Comparison of ENCODE assay signal across 8 mouse cellular contexts in the genomic region with DNA sequence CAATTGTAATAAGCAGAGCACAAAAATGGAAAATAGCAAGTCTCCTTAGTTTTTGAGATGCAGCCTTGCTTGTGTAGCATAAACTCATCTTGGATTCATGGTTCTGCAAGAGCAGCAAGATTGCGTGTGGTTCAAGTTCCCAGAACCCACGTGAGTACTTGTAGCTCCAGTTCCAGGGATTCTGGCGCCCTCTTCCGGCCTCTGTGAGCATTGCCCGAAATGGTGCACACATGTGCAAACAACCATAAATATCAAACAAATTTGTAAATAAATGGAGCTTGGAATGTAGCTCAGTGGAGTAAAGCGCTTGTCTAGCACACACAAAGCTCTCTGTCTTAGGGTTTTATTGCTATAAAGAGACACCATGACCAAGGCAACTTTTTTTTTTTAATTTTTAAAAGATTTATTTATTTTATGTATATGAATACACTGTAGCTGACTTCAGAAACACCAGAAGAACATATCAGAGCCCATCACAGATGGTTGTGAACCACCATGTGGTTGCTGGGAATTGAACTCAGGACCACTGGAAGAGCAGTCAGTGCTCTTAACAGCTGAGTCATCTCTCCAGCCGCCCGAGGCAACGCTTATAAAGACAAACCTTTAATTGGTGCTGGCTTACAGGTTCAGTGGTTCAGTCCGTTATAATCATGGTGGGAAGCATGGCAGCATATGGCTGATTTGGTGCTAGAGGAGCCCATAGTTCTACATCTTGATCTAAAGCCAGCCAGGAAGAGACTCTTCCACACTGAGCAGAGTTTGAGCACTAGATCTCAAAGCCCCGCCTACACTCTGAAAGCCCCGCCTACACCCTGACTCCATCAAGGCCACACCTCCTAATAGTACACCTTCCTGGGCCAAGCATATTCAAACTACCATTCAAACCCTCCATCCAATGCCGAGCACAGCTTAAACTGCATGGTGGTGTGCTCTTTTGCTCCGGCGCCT. TPM values are rescaled to one million over a fixed set of nuclear protein-coding genes. Genes with fewer than 3 reads are reported as not detected.
DNase-seq lines count a peak whose midpoint lies in the region; ATAC-seq and TF ChIP-seq lines count a peak whose summit lies in the region.

No protein-coding gene starts in this region.

- TF ChIP-seq CTCF in left cerebral cortex, adult 2 months (IDR thresholded peaks at IDR 0.05): peak; percentile 96

- no peak for ATAC-seq in cerebellum, adult (ENCODE audit: insufficient number of reproducible peaks, low FRiP score, low TSS enrichment)
- ATAC-seq in megakaryocyte-erythroid progenitor cell, adult 5-6 weeks (replicated peaks; ENCODE audit: low FRiP score, low TSS enrichment, poor library complexity, severe bottlenecking): peak; percentile 46

- DNase-seq in cerebellum, adult 11 months: peak; percentile 82
- DNase-seq in adrenal gland, adult 8-10 months: peak; percentile 77
- DNase-seq in embryo, embryonic 9.5 days (ENCODE audit: extremely low spot score): peak; percentile 83
- peak; percentile 83 to 94 for DNase-seq in heart, postnatal 10 days
- DNase-seq in left cerebral cortex, adult 2 months (ENCODE audit: extremely low spot score in 1 of 2, low spot score in 2 of 2): peak; percentile 79 to 83
- peak; percentile 85 to 93 for DNase-seq in spleen, postnatal 14 days (ENCODE audit: low spot score in 2 of 2)

- H3K4me3 ChIP-seq in left cerebral cortex, adult 2 months: no peak overlapping the region

- intact Hi-C loops in heart, postnatal 10 days (cut with DNase I): loop anchor here (1.0 to 10.0 kb wide), 2 partner anchors 53 to 234 kb away; no protein-coding TSS in a partner anchor
- intact Hi-C loops in left cerebral cortex, adult 2 months (cut with DNase I): loop anchor here (1.0 kb wide), 1 partner anchor 53 kb away; no protein-coding TSS in a partner anchor

- no peak overlapping the region for H3K27ac ChIP-seq in left cerebral cortex, adult 2 months

RNA-seq across cellular contexts. Expression of gene Capn1, which starts 2.7 kb away (rescaled TPM):
- total RNA-seq in adrenal gland, adult 8-10 months (2022): 10 to 100 TPM; 40.6 to 54.1 (median 47.3) TPM
- 10 to 100 TPM; 32.6 to 37.8 TPM for total RNA-seq in heart, postnatal 10 days (2021)
- 10 to 100 TPM; 20.8 to 23.1 TPM for total RNA-seq in left cerebral cortex, adult 2 months (2021)
- 41.2 and 46.0 TPM in 2 replicates for total RNA-seq in megakaryocyte-erythroid progenitor cell, adult 5-6 weeks (2014; fragmentation: Nextera tagmentation)
- 30.6 and 53.5 TPM in 2 replicates for total RNA-seq in megakaryocyte-erythroid progenitor cell, adult 5-6 weeks (2017)

RNA-seq across cellular contexts. Expression of gene Syvn1, which starts 28.0 kb away (rescaled TPM):
- total RNA-seq in adrenal gland, adult 8-10 months (2022): 10 to 100 TPM; 59.6 to 78.9 (median 62.2) TPM
- 10 to 100 TPM; 19.5 TPM for total RNA-seq in heart, postnatal 10 days (2021)
- 10 to 100 TPM; 45.7 to 45.8 TPM for total RNA-seq in left cerebral cortex, adult 2 months (2021)
- total RNA-seq in megakaryocyte-erythroid progenitor cell, adult 5-6 weeks (2014; fragmentation: Nextera tagmentation): 31.2 and 52.3 TPM in 2 replicates
- 5.8 and 7.5 TPM in 2 replicates for total RNA-seq in megakaryocyte-erythroid progenitor cell, adult 5-6 weeks (2017)

RNA-seq across cellular contexts. Expression of gene Slc22a20, which starts 32.5 kb away (rescaled TPM):
- not detected for total RNA-seq in adrenal gland, adult 8-10 months (2022)
- total RNA-seq in heart, postnatal 10 days (2021): not detected
- total RNA-seq in left cerebral cortex, adult 2 months (2021): not detected
- total RNA-seq in megakaryocyte-erythroid progenitor cell, adult 5-6 weeks (2014; fragmentation: Nextera tagmentation): not detected in 2 replicates
- total RNA-seq in megakaryocyte-erythroid progenitor cell, adult 5-6 weeks (2017): not detected in 2 replicates

RNA-seq across cellular contexts. Expression of gene Mrpl49, which starts 39.2 kb away (rescaled TPM):
- 10 to 100 TPM; 52.0 to 61.8 (median 59.6) TPM for total RNA-seq in adrenal gland, adult 8-10 months (2022)
- total RNA-seq in heart, postnatal 10 days (2021): 10 to 100 TPM; 41.7 to 46.7 TPM
- total RNA-seq in left cerebral cortex, adult 2 months (2021): 10 to 100 TPM; 40.9 to 41.3 TPM
- 54.4 and 64.1 TPM in 2 replicates for total RNA-seq in megakaryocyte-erythroid progenitor cell, adult 5-6 weeks (2014; fragmentation: Nextera tagmentation)
- 33.6 and 41.0 TPM in 2 replicates for total RNA-seq in megakaryocyte-erythroid progenitor cell, adult 5-6 weeks (2017)

RNA-seq across cellular contexts. Expression of gene Fau, which starts 39.2 kb away (rescaled TPM):
- 1,000 to 10,000 TPM; 1,027 to 1,106 (median 1,086) TPM for total RNA-seq in adrenal gland, adult 8-10 months (2022)
- total RNA-seq in heart, postnatal 10 days (2021): 100 to 1,000 TPM; 738 to 768 TPM
- total RNA-seq in left cerebral cortex, adult 2 months (2021): 100 to 1,000 TPM; 663 to 678 TPM
- total RNA-seq in megakaryocyte-erythroid progenitor cell, adult 5-6 weeks (2014; fragmentation: Nextera tagmentation): 2,866 and 2,996 TPM in 2 replicates
- total RNA-seq in megakaryocyte-erythroid progenitor cell, adult 5-6 weeks (2017): 1,307 and 1,586 TPM in 2 replicates
